Mouse (Mus musculus) regulatory T cell (primary cell): ENCODE measurements around the gene Tnnt2.

ENCODE experiments used
- in situ Hi-C: fragments of 300-600 bp; cut with MboI, MseI; formaldehyde crosslinking; loops from one replicate; pipeline ENCODE4 v1.15.1; 2025; ENCODE audit warnings: high pct_unique_total_duplicates

Gene Tnnt2

DNA sequence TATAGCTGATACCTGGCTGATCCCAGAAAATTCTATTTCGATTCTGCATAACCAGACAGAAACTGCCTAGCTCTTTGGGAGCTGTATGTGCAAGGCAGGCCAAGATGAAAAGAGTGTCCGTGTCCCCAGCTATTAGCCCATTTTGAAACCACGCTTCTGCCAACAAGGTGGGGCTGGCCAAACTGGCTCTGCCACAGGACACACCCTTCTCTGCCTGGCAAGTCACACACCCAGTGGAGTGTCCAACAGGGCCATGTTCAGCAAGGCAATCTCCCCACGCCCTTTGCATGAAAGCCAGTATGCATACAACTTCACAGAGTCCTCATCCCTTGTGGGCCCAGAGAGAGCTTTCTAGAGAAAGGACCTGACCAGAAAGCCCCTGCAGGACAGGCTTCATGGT, 59.2 kb downstream of the Tnnt2 start:
- in situ Hi-C loops, result no loop called here

DNA sequence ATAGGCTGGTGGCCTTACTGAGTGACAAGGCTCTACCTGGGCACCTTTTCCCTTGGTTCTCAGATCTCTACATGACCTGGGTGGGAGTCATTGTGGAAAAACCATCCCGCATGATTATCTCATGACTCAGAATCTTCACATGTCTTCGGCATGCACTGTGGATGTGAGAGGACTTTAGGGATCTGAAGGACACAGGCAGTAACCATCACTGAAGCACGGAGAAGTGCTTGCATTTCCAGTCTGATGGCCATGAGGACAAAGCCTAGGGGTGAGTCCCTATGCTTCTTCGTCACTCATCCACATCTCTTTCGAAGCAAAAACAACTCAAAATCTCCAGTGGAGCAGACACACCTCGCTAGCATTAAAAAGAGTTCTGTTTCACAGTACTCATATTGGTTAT, 63.1 kb downstream of the Tnnt2 start:
- in situ Hi-C loops, result no loop called here

DNA sequence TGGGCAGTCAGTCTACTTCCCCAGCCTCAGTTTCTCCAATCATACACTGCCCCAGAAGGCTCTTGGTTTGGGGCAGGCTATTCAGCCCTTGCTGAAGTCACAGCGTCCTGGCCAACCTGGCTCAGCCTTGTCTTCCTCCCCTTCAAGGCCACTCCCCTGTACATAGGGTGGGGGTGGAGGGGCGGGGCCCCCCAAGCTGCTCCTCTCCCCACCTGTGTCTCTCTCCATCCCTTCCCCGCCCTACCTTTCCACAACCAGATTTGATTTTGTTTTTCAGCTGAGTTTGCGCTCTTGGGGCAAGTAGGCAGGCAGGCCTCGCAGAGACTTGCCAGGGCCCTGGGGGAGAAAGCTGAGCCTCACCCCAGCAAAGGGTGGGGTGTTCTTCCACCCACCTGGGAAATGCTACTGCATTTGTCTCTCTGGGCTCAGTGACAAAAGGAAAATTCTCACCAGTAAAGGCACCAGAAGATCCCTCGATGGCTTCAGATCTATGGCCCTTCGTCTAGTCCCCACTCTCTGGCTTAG, 63.9 kb downstream of the Tnnt2 start:
- in situ Hi-C loops, result no loop called here
